Comparison of ENCODE assay signal across 14 mouse cellular contexts in genomic region chr7:97171719-97172118, GRCm38 (mm10).
DNase-seq lines count a peak whose midpoint lies in the region; ATAC-seq and TF ChIP-seq lines count a peak whose summit lies in the region.
"Had no signal": no experiment of that assay in that cellular context is flagged by ENCODE, and none has a peak within 500 bp of the region (broad histone marks: within the 10 kb centered on the region; RNA-seq: fewer than 3 reads in every experiment).

No protein-coding gene starts in this region.

- no peak for TF ChIP-seq EP300 in heart, adult 2 months (IDR thresholded peaks at IDR 0.05; ENCODE audit: insufficient read depth, low read depth, low read length)
- peak; percentile 73 to 75; a peak in 3 of 4 replicates for TF ChIP-seq EP300 in MEL (IDR thresholded peaks at IDR 0.05; ENCODE audit: low read depth in 1 of 2, low read length in 2 of 2)

- no peak for DNase-seq in heart, adult 2 months
- DNase-seq in heart, adult 8-10 months (ENCODE audit: low spot score), result no peak
- DNase-seq in kidney, postnatal 25 days, result no peak
- DNase-seq in MEL (ENCODE audit: low read depth, low spot score), result peak; percentile 77
- DNase-seq in frontal cortex, postnatal 25 days (ENCODE audit: low spot score in 2 of 2), result no peak
- no peak for DNase-seq in urinary bladder, postnatal 36 days (ENCODE audit: low spot score in 2 of 2)
- DNase-seq: cerebellum, postnatal 36 days; left cerebral cortex, postnatal 4 days; thymus, adult 18-20 months had no signal

- peaks cover 3% of the 10 kb centered on the region; the same call in 1 of the 2 replicates for H3K79me2 ChIP-seq in heart, adult 2 months (replicated peaks; ENCODE audit: control insufficient read depth, insufficient read depth, low read length)
- H3K79me2 ChIP-seq in MEL (ENCODE audit: control insufficient read depth, insufficient read depth, low read length, poor library complexity), result no peaks in the 10 kb centered on the region

- H3K4me2 ChIP-seq in kidney, embryonic 15.5 days, result no peak overlapping the region
- H3K4me2 ChIP-seq in liver, embryonic 15.5 days, result peak overlapping the region; percentile 27; the same call in 1 of the 2 replicates
- H3K4me2 ChIP-seq: midbrain, embryonic 13.5 days had no signal

- no peaks in the 10 kb centered on the region for H3K27me3 ChIP-seq in heart, adult 2 months (ENCODE audit: control insufficient read depth, insufficient read depth, low read length)
- no peaks in the 10 kb centered on the region for H3K27me3 ChIP-seq in kidney, embryonic 15.5 days
- no peaks in the 10 kb centered on the region for H3K27me3 ChIP-seq in MEL (ENCODE audit: control insufficient read depth in 1 of 2, insufficient read depth in 2 of 2, low read length in 2 of 2)
- H3K27me3 ChIP-seq in liver, embryonic 15.5 days, result no peaks in the 10 kb centered on the region
- H3K27me3 ChIP-seq: midbrain, embryonic 13.5 days had no signal

- H3K9me3 ChIP-seq in kidney, embryonic 15.5 days (replicated peaks), result no peaks in the 10 kb centered on the region
- H3K9me3 ChIP-seq in MEL (replicated peaks; ENCODE audit: insufficient read depth, low read length), result no peaks in the 10 kb centered on the region
- H3K9me3 ChIP-seq in liver, embryonic 15.5 days (replicated peaks), result no peaks in the 10 kb centered on the region
- H3K9me3 ChIP-seq: G1E; midbrain, embryonic 13.5 days had no signal

- TF ChIP-seq RAD21 in MEL (IDR thresholded peaks at IDR 0.05; ENCODE audit: low read depth, low read length), result no peak

- H3K27ac ChIP-seq in heart, adult 2 months, result peak overlapping the region; percentile 86
- H3K27ac ChIP-seq in kidney, embryonic 15.5 days, result peak overlapping the region; percentile 51
- peak overlapping the region; percentile 50 for H3K27ac ChIP-seq in MEL (ENCODE audit: control insufficient read depth, low read depth, low read length)
- H3K27ac ChIP-seq in liver, embryonic 15.5 days (replicated peaks), result peak overlapping the region; percentile 53
- H3K27ac ChIP-seq: midbrain, embryonic 13.5 days had no signal

- H3K36me3 ChIP-seq in heart, adult 2 months (ENCODE audit: control insufficient read depth, insufficient read depth, low read length), result peaks cover 24% of the 10 kb centered on the region
- H3K36me3 ChIP-seq in kidney, embryonic 15.5 days, result no peaks in the 10 kb centered on the region
- H3K36me3 ChIP-seq in MEL (ENCODE audit: control insufficient read depth in 1 of 2, insufficient read depth in 2 of 2, low read length in 2 of 2), result peaks cover 0 to 30% of the 10 kb centered on the region in 2 experiments; a peak in 2 of 4 replicates
- H3K36me3 ChIP-seq in liver, embryonic 15.5 days (replicated peaks), result no peaks in the 10 kb centered on the region
- H3K36me3 ChIP-seq: midbrain, embryonic 13.5 days had no signal

- H3K4me3 ChIP-seq in heart, adult 2 months, result no peak overlapping the region
- no peak overlapping the region for H3K4me3 ChIP-seq in kidney, embryonic 15.5 days (replicated peaks)
- peak overlapping the region in 1 of 2 experiments; percentile 31; a peak in 2 of 4 replicates for H3K4me3 ChIP-seq in MEL (ENCODE audit: control insufficient read depth in 1 of 2, insufficient read depth in 1 of 2, low read depth in 2 of 2, low read length in 2 of 2)
- H3K4me3 ChIP-seq in liver, embryonic 15.5 days (replicated peaks), result no peak overlapping the region
- H3K4me3 ChIP-seq: erythroblast, embryonic 14.5 days; midbrain, embryonic 13.5 days had no signal

- H3K9ac ChIP-seq in heart, adult 2 months (ENCODE audit: low read depth, low read length), result peak overlapping the region; percentile 57
- no peak overlapping the region for H3K9ac ChIP-seq in kidney, embryonic 15.5 days
- peak overlapping the region; percentile 1; the same call in 1 of the 2 replicates for H3K9ac ChIP-seq in MEL (ENCODE audit: control insufficient read depth, low read depth, low read length, poor library complexity, severe bottlenecking)
- H3K9ac ChIP-seq in liver, embryonic 15.5 days, result no peak overlapping the region
- H3K9ac ChIP-seq: midbrain, embryonic 13.5 days had no signal

- TF ChIP-seq CTCF in heart, adult 2 months (IDR thresholded peaks at IDR 0.05), result no peak
- no peak for TF ChIP-seq CTCF in MEL (IDR thresholded peaks at IDR 0.05 in 2 of 3, conservative IDR thresholded peaks at IDR 0.05 in 1 of 3; ENCODE audit: control insufficient read depth in 1 of 3, insufficient read depth in 1 of 3, low read depth in 2 of 3, low read length in 3 of 3, poor library complexity in 1 of 3, severe bottlenecking in 1 of 3)

- no peak for TF ChIP-seq POLR2A in heart, adult 2 months (IDR thresholded peaks at IDR 0.05; ENCODE audit: insufficient read depth, low read depth, low read length)
- no peak for TF ChIP-seq POLR2A in MEL (IDR thresholded peaks at IDR 0.05; ENCODE audit: control insufficient read depth in 1 of 2, insufficient read depth in 1 of 2, low read depth in 1 of 2, low read length in 2 of 2, poor library complexity in 1 of 2)

- intact Hi-C loops in heart, adult 2 months (cut with DNase I), result loop anchor here (5.0 kb wide), 2 partner anchors 76 to 84 kb away; no protein-coding TSS in a partner anchor

- H3K4me1 ChIP-seq in heart, adult 2 months (ENCODE audit: control insufficient read depth, insufficient read depth, low read length), result peaks cover 14% of the 10 kb centered on the region
- no peaks in the 10 kb centered on the region for H3K4me1 ChIP-seq in kidney, embryonic 15.5 days
- peaks cover 16 to 30% of the 10 kb centered on the region in 2 experiments for H3K4me1 ChIP-seq in MEL (ENCODE audit: control insufficient read depth in 1 of 2, insufficient read depth in 2 of 2, low read length in 2 of 2)
- H3K4me1 ChIP-seq in liver, embryonic 15.5 days (replicated peaks), result peaks cover 10% of the 10 kb centered on the region
- H3K4me1 ChIP-seq: midbrain, embryonic 13.5 days had no signal

- no peak for ATAC-seq in kidney, embryonic 15.5 days (replicated peaks; ENCODE audit: low FRiP score)
- no peak for ATAC-seq in liver, embryonic 15.5 days (ENCODE audit: insufficient read depth)
- ATAC-seq: midbrain, embryonic 13.5 days had no signal

- 22% methylated on average over 4 of the region's 4 CpGs for WGBS in heart, adult 2 months
- 76% methylated on average over 4 of the region's 4 CpGs for WGBS in kidney, embryonic 15.5 days
- WGBS in liver, embryonic 15.5 days (ENCODE audit: insufficient replicate concordance), result 4% methylated on average over 4 of the region's 4 CpGs

TF ChIP-seq in MEL, 35 proteins besides CTCF, POLR2A, EP300 and RAD21:
- peak; percentile 26; the same call in 1 of the 2 replicates for TF ChIP-seq MXI1 (IDR thresholded peaks at IDR 0.05; ENCODE audit: low read depth, low read length)
- TF ChIP-seq POLR2AphosphoS2 (IDR thresholded peaks at IDR 0.05; ENCODE audit: low read length), result no peak
- 0 out of 2 replicates have a peak, but pooled peaks have one; percentile 22 for TF ChIP-seq ELF1 (IDR thresholded peaks at IDR 0.05; ENCODE audit: low read depth, low read length)
- TF ChIP-seq SIN3A (IDR thresholded peaks at IDR 0.05; ENCODE audit: low read length), result peak; percentile 53; the same call in 1 of the 2 replicates
- TF ChIP-seq GABPA (IDR thresholded peaks at IDR 0.05; ENCODE audit: low read depth, low read length), result no peak
- peak; percentile 78 for TF ChIP-seq TAL1 (IDR thresholded peaks at IDR 0.05; ENCODE audit: low read length)
- peak; percentile 74 for TF ChIP-seq ETS1 (IDR thresholded peaks at IDR 0.05; ENCODE audit: low read depth, low read length)
- TF ChIP-seq GATA1 (IDR thresholded peaks at IDR 0.05; ENCODE audit: low read depth, low read length), result peak; percentile 45; the same call in 1 of the 2 replicates
- TF ChIP-seq HCFC1 (IDR thresholded peaks at IDR 0.05; ENCODE audit: low read depth, low read length), result no peak
- peak; percentile 38; the same call in 1 of the 2 replicates for TF ChIP-seq TCF12 (IDR thresholded peaks at IDR 0.05; ENCODE audit: low read depth, low read length)
- peak; percentile 33; the same call in 1 of the 2 replicates for TF ChIP-seq MYC (IDR thresholded peaks at IDR 0.05; ENCODE audit: low read depth, low read length)

Comparison
In these comparisons a context has a peak if more than half of its experiments do, and no peak if none do; other contexts are left out.
1. H3K9ac ChIP-seq: peak in heart, adult 2 months (single experiment) and MEL (single experiment); none in kidney, embryonic 15.5 days (single experiment) and liver, embryonic 15.5 days (single experiment).
2. Peak in every context shown above with its lines, with median percentiles within 50 percentile points of each other: H3K27ac ChIP-seq.